Mouse (Mus musculus) skeletal muscle tissue, adult 2 months (tissue): ENCODE data around the gene Bcl9.

Source experiments
- DNase-seq: peaks from one replicate; pipeline ENCODE4 v3.0.0-alpha.2; 2012; ENCODE audit warnings: low read depth, low spot score

Gene Bcl9

GRCm38 (mm10) chr3:97172632-97173031, 125.1 kb downstream of the Bcl9 start:
- no peak for DNase-seq

- DNase-seq = no peak
Observed at GRCm38 (mm10) chr3:97172231-97172630, 125.5 kb downstream of the Bcl9 start.

GRCm38 (mm10) chr3:97171531-97171930, 126.2 kb downstream of the Bcl9 start:
- no peak for DNase-seq

GRCm38 (mm10) chr3:97167126-97167525, 130.6 kb downstream of the Bcl9 start:
- no peak for DNase-seq

GRCm38 (mm10) chr3:97164477-97164876, 133.2 kb downstream of the Bcl9 start:
- no peak for DNase-seq

- DNase-seq = no peak
Observed at GRCm38 (mm10) chr3:97161773-97162172, 135.9 kb downstream of the Bcl9 start.

- peak; percentile 32 for DNase-seq
Observed at GRCm38 (mm10) chr3:97160908-97161307, 136.8 kb downstream of the Bcl9 start.

GRCm38 (mm10) chr3:97159986-97160385, 137.7 kb downstream of the Bcl9 start:
- no peak for DNase-seq

GRCm38 (mm10) chr3:97159509-97159850, 138.2 kb downstream of the Bcl9 start:
- no peak for DNase-seq

GRCm38 (mm10) chr3:97158611-97159508, 138.9 kb downstream of the Bcl9 start, which contains the start of gene Acp6:
Acp6 (plus strand) TSS chr3:97158777.
- peak; percentile 94 for DNase-seq

GRCm38 (mm10) chr3:97157958-97158599, 139.6 kb downstream of the Bcl9 start:
- peak; percentile 78 for DNase-seq

- no peak for DNase-seq
Observed at GRCm38 (mm10) chr3:97157308-97157707, 140.4 kb downstream of the Bcl9 start.

GRCm38 (mm10) chr3:97156431-97156830, 141.3 kb downstream of the Bcl9 start:
- DNase-seq = no peak
